Mouse (Mus musculus) v-Abl transformed pro-B cells (cell line): Measurements from ENCODE around the gene Olfr657.

ENCODE experiments used
- in situ Hi-C, 2 experiments: fragments of 400-800 bp; cut with MboI; formaldehyde crosslinking; loops; one replicate each; pipeline ENCODE4 v1.15.1; 2025; ENCODE audit not compliant: unreplicated experiment in 2 of 2

Olfr657 gene

DNA sequence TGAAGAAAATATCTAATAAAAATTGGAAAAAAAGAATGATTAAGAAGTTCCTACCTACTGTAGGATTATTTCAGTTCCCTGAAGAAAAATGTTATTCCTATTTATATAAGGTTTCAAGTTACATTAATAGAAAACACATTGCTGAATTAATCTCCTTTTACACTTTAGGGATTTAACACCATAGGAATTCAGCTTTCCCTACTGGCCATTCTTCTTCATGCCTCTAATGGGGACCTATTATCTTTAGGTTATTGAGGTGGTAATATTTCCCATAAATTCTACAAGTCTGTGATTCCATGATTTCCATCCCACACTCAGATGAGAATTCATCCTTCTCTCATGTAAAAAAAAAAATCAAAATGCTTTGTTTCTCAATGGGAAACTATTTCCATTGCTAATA, at the start of gene Olfr657:
TSS of gene Olfr657 (plus strand) at position 301 of the 400 bp plus-strand sequence.
- in situ Hi-C loops, result loop anchor here (25.0 kb wide), 3 partner anchors 788 to 912 kb away; partner anchors contain the start of genes Cnga4 (in 1 of the 2), Fam160a2 (in 1 of the 2) and Olfr243 (in 1 of the 2)

DNA sequence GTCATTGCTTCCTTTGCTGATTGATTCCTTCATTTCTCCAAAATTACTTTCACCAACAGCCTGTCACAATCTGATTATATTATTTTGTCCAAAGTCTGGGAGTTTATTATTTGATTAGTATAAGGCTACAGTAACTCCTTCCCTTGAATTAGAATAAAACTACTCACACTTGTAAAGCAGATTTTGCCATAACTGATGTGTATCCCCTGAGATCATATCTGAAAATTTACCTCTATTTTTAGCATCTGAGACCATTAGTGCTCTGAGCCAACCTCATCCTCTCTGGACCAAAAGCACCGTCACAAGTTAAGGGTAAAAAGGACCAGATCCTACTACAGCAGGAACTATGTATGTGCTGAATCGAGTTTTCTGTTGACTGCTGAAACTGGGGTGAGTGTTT, 47.6 kb upstream of the Olfr657 start, which contains the start of gene Olfr653:
TSS of gene Olfr653 (plus strand) at position 301 of the 400 bp plus-strand sequence.
- in situ Hi-C loops, result no loop called here

- in situ Hi-C loops, result no loop called here
Observed at GRCm38 (mm10) chr7:104580846-104581245, 43.7 kb upstream of the Olfr657 start.

- in situ Hi-C loops, result no loop called here
Observed at GRCm38 (mm10) chr7:104581429-104581828, 43.2 kb upstream of the Olfr657 start.

DNA sequence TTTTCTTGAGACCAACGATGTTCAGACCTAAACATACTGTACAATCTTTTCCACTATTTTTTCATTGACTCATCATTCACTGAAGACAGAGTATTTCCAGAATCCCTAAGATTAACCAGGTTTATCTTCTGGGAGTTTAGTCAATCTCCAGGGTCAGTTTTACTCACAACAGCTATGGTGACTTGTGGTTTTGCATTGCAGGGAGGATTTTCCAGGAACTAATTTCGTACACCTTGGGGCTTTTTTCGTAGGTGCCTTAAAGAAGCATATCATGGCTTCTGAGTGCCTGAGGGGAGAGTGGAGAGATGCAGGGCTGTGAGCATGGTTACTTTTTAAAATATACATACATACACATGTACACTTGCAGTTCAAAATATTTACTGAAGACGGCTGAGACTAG, 37.9 kb upstream of the Olfr657 start, which contains the start of gene Olfr654:
TSS of gene Olfr654 (plus strand) at position 301 of the 400 bp plus-strand sequence.
- in situ Hi-C loops, result no loop called here

- in situ Hi-C loops, result no loop called here
Observed at GRCm38 (mm10) chr7:104588274-104588673, 36.3 kb upstream of the Olfr657 start.

DNA sequence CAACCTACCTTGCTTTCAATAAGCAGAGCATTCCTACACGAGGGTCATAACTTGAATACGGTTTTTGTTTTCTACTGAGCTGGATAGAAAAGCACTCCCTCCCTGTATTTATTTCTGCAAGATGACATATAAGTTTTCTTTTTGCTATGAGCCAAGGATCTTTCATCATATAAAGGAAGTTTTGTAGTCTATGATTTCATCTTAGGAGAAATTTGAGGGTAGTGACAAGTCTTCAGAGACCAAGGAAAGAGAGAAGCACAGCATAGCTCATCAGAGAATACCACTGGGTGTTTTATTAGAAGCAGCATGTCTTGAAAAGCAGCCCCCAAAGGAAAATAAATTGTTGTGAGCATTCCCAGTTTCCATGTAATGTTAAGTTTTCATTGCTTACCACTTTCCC, 22.9 kb upstream of the Olfr657 start, which contains the start of gene Olfr655:
TSS of gene Olfr655 (minus strand) at position 101 of the 400 bp plus-strand sequence.
- in situ Hi-C loops, result loop anchor here (5.0 to 25.0 kb wide), 8 partner anchors 154 to 911 kb away; partner anchors contain the start of genes Cnga4 (in 1 of the 2), Fam160a2 (in 1 of the 2), Olfr243 (in 1 of the 2) and Olfr649 (in 1 of the 2)

- in situ Hi-C loops, result loop anchor here (5.0 to 25.0 kb wide), 8 partner anchors 156 to 909 kb away; partner anchors contain the start of genes Cnga4 (in 1 of the 2), Fam160a2 (in 1 of the 2), Olfr243 (in 1 of the 2) and Olfr649 (in 1 of the 2)
Observed at GRCm38 (mm10) chr7:104603173-104603572, 21.4 kb upstream of the Olfr657 start.

DNA sequence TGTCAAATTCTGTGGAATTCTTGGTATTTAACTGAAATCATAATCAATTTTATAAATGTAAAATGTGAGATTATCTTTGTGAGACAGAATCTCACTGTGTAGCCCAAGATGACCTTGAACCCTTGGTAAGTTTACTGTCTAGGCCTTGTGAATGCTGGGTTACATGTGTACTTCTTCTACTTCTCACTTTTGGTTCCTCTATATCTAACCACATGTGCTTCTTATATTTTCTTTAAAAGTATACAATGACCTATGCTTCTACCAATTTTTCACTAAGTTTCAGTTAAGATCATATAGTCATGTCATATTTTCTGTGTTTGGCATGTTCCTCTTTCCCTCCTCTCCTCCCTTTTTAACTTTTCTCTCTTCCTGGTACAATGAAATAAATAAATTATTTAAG, 19.9 kb upstream of the Olfr657 start:
- in situ Hi-C loops, result loop anchor here (5.0 to 25.0 kb wide), 8 partner anchors 157 to 908 kb away; partner anchors contain the start of genes Cnga4 (in 1 of the 2), Fam160a2 (in 1 of the 2), Olfr243 (in 1 of the 2) and Olfr649 (in 1 of the 2)

GRCm38 (mm10) chr7:104613655-104614054, 10.9 kb upstream of the Olfr657 start, which contains the start of gene Olfr656:
Olfr656 (plus strand) TSS chr7:104613955.
- in situ Hi-C loops, result loop anchor here (25.0 kb wide), 3 partner anchors 799 to 901 kb away; partner anchors contain the start of genes Cnga4 (in 1 of the 2), Fam160a2 (in 1 of the 2) and Olfr243 (in 1 of the 2)

DNA sequence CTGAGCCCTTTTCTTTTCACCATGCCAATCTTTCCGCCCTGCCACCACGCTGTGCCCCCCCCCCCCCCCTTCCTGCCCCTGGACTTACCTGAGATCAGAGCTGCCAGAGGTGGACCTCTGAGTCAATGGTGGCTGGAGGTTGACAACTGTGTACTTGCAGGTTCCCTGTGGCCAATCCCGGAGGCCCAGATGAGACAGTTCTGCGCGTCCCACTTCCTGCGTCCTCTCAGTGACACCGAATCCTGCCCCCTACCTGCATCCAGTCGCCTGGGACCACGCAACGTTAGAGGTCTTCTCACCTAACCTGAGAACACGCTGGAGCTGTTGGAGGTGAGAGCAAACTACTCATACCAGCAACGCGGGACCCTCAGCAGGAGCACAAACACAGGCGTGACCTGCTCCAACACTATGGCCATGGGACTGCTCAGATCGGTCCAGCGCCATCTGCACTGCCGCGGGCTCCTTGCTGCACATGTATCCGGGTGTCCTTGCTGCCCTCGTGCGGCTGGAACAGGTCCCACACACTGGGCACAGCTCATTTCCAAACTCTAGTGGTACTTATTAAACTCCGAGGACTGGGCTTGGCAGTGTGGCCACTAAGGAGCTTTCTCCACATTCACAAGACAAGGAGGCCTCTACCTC, 22.4 kb downstream of the Olfr657 start, which contains the start of gene Olfr658:
TSS of gene Olfr658 (minus strand) at position 465 of the 642 bp plus-strand sequence.
- in situ Hi-C loops, result no loop called here

DNA sequence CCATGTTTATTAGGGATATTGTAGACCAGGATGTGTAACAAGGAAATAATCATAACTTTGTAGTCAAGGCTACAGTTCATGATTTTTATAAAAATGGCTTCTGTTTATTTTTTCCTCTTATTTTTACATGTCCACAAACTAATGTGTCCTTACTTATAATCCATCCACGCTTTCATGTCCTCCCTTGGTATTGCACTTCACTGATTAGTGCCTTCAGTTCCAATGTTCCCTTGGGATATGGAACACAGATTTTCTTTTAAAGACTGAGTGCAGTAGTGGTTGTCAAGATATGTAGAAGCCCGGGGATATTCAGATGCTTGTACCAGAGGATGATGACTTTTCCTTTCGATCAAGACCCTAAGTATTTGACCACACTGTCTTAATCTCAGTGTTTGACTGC, 41.9 kb downstream of the Olfr657 start, which contains the start of gene Olfr659:
TSS of gene Olfr659 (plus strand) at position 301 of the 400 bp plus-strand sequence.
- in situ Hi-C loops, result no loop called here

DNA sequence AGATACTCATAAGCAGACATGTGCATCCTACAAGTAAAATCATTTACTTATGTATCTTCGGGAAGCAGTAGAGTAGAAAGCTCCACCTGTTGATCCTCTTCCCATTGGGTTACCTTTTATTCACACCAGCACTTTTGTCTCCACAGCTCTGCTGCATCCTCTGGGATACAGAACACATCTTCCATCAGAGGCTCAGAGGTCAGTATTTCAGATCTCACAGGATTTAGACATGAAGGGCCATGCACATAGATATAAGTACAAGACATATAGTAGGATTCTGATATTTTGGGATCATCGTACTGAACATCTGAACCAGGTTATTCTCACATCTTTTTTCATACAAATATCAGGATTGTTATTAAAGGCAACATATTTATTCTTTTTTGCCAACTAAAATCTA, 61.6 kb downstream of the Olfr657 start, which contains the start of gene Olfr661:
TSS of gene Olfr661 (plus strand) at position 301 of the 400 bp plus-strand sequence.
- in situ Hi-C loops, result no loop called here
